Mouse (Mus musculus) liver, embryonic 14.5 days (tissue): Measurements from ENCODE around the gene Eml3. TPM values are rescaled to one million over a fixed set of nuclear protein-coding genes. Genes with fewer than 3 reads are reported as not detected.

Source experiments
- ATAC-seq: fragments of 200-750 bp; cut with Nextera tagmentation; 2 replicates; pipeline ENCODE4 v1.8.0; 2017; ENCODE audit warnings: moderate number of reproducible peaks, mild to moderate bottlenecking, moderate library complexity; ENCODE audit not compliant: insufficient read depth
- DNase-seq, 3 experiments: peaks; one replicate each; pipeline ENCODE4 v3.0.0-alpha.2; 2012 to 2013; ENCODE audit warnings: low read depth in 3 of 3, low spot score in 3 of 3
- H3K27ac ChIP-seq: fragments of 300-500 bp; sonication (generic); 2 replicates; pipeline ENCODE4 v1.5.1; 2014; ENCODE audit warnings: moderate library complexity, mild to moderate bottlenecking, control low read depth, inconsistent platforms
- H3K27me3 ChIP-seq: fragments of 300-500 bp; sonication (generic); 2 replicates; pipeline ENCODE4 v1.6.1; 2014; ENCODE audit warnings: mild to moderate bottlenecking, low read length, moderate library complexity; ENCODE audit not compliant: control insufficient read depth, insufficient read depth
- H3K36me3 ChIP-seq: fragments of 300-500 bp; sonication (generic); replicated peaks from 2 replicates; pipeline ENCODE4 v1.6.1; 2014; ENCODE audit warnings: low read depth; ENCODE audit not compliant: control insufficient read depth, insufficient read depth
- H3K4me1 ChIP-seq, 2 experiments: fragments of 200-500 bp in 1 of 2; fragments of 300-500 bp in 1 of 2; sonication (generic) in 1 of 2; replicated peaks; 2 replicates each; pipeline ENCODE4 v1.6.1; 2012 to 2014; ENCODE audit warnings: antibody characterized with exemption in 1 of 2, inconsistent platforms in 1 of 2, low read length in 1 of 2; ENCODE audit not compliant: control insufficient read depth in 2 of 2, insufficient read depth in 2 of 2
- H3K4me2 ChIP-seq: fragments of 300-500 bp; sonication (generic); 2 replicates; pipeline ENCODE4 v1.6.1; 2014; ENCODE audit warnings: low read depth, mild to moderate bottlenecking, control low read depth, moderate library complexity
- H3K4me3 ChIP-seq, 2 experiments: fragments of 200-500 bp in 1 of 2; fragments of 300-500 bp in 1 of 2; sonication (generic) in 1 of 2; 2 replicates each; pipeline ENCODE4 v1.5.1; 2012 to 2014; ENCODE audit warnings: low read depth in 2 of 2, low read length in 2 of 2, mild to moderate bottlenecking in 2 of 2, control low read depth in 1 of 2, inconsistent platforms in 1 of 2, moderate library complexity in 1 of 2; ENCODE audit not compliant: insufficient read depth in 1 of 2
- H3K9ac ChIP-seq: fragments of 300-500 bp; sonication (generic); replicated peaks from 2 replicates; pipeline ENCODE4 v1.6.1; 2014; ENCODE audit warnings: mild to moderate bottlenecking, control low read depth, moderate library complexity
- H3K9me3 ChIP-seq: fragments of 300-500 bp; sonication (generic); 2 replicates; pipeline ENCODE4 v1.6.1; 2016; ENCODE audit warnings: low read length, mixed read lengths; ENCODE audit not compliant: control insufficient read depth
- CTCF ChIP-seq: IDR thresholded peaks from 2 replicates; pipeline ENCODE4 v1.5.1; 2016; ENCODE audit warnings: antibody characterized with exemption, low read depth, control low read depth
- EP300 ChIP-seq: IDR thresholded peaks from 2 replicates; pipeline ENCODE4 v1.6.1; 2016; ENCODE audit warnings: antibody characterized with exemption, low read depth
- WGBS: fragments of 180-500 bp; shearing (Covaris S2); extraction: QIAGEN DNeasy Blood & Tissue Kit; methylation state at CpG from one replicate; pipeline ENCODE4 v1.1.7; 2014; ENCODE audit not compliant: insufficient replicate concordance; 5-methylcytosine and 5-hydroxymethylcytosine counted together
- polyA plus RNA-seq, 2 experiments: library from polyadenylated mRNA; depleted of rRNA in 1 of 2; stranded (reverse) in 1 of 2; unstranded in 1 of 2; fragments of >200 nt; fragmentation: Nextera tagmentation in 1 of 2; extraction: Ambion mirVana in 1 of 2; gene quantifications; 2 replicates each; pipeline versions ENCODE4 v1.2.1 to v1.2.3; 2012 to 2014

The Eml3 gene
- polyA plus RNA-seq, 2 experiments, result 5.6 to 11.0 TPM

- no peak for TF ChIP-seq EP300
- no peak for TF ChIP-seq CTCF
- WGBS, result 62% methylated on average over 5 of the region's 5 CpGs
- Histone ChIP-seq H3K9me3 (no peaks in the 10 kb centered on the region), H3K4me1 (peaks cover 0 to 20% of the 10 kb centered on the region in 2 experiments; a peak in 2 of 4 replicates), H3K36me3 (no peaks in the 10 kb centered on the region), H3K4me3 (no peak overlapping the region), H3K9ac (no peak overlapping the region), H3K27ac (no peak overlapping the region), H3K27me3 (peaks cover 29% of the 10 kb centered on the region), H3K4me2 (no peak overlapping the region)
- ATAC-seq, result no peak
- no peak for DNase-seq
These were observed 56.5 kb downstream of the Eml3 start for GRCm38 (mm10) chr19:8985891-8986290.

- no peak overlapping the region for H3K27ac ChIP-seq
- H3K36me3 ChIP-seq, result no peaks in the 10 kb centered on the region
- ATAC-seq, result no peak
- TF ChIP-seq EP300, result no peak
- TF ChIP-seq CTCF, result no peak
- no peaks in the 10 kb centered on the region for H3K9me3 ChIP-seq
- no peak overlapping the region for H3K4me3 ChIP-seq
- WGBS, result 56% methylated on average over 2 of the region's 2 CpGs
- H3K27me3 ChIP-seq, result peaks cover 29% of the 10 kb centered on the region
- no peak overlapping the region for H3K4me2 ChIP-seq
- no peak for DNase-seq
- H3K4me1 ChIP-seq, result peaks cover 0 to 14% of the 10 kb centered on the region in 2 experiments; a peak in 3 of 4 replicates
- H3K9ac ChIP-seq, result no peak overlapping the region
These were observed 58.5 kb downstream of the Eml3 start for GRCm38 (mm10) chr19:8987816-8988215.

- H3K27me3 ChIP-seq, result peaks cover 29% of the 10 kb centered on the region
- TF ChIP-seq CTCF (no peak), EP300 (no peak)
- ATAC-seq (no peak), DNase-seq (no peak)
- peak overlapping the region; percentile 73 for H3K4me2 ChIP-seq
- no peak overlapping the region for H3K9ac ChIP-seq
- peak overlapping the region; percentile 7 to 57; a peak in 1 of 4 replicates for H3K4me3 ChIP-seq
- H3K4me1 ChIP-seq, result peaks cover 0 to 10% of the 10 kb centered on the region in 2 experiments; a peak in 3 of 4 replicates
- H3K36me3 ChIP-seq, result no peaks in the 10 kb centered on the region
- 34% methylated on average over 15 of the region's 15 CpGs for WGBS
- H3K9me3 ChIP-seq, result no peaks in the 10 kb centered on the region
- H3K27ac ChIP-seq, result no peak overlapping the region
These were observed 59.2 kb downstream of the Eml3 start for GRCm38 (mm10) chr19:8988346-8989065.

- peaks cover 0 to 10% of the 10 kb centered on the region in 2 experiments; a peak in 3 of 4 replicates for H3K4me1 ChIP-seq
- ATAC-seq (peak; percentile 65), DNase-seq (no peak)
- H3K36me3 ChIP-seq, result no peaks in the 10 kb centered on the region
- peak within 1 kb of the TSS; percentile 73 for H3K4me2 ChIP-seq
- peaks cover 29% of the 10 kb centered on the region for H3K27me3 ChIP-seq
- peak within 1 kb of the TSS; percentile 45 for H3K9ac ChIP-seq
- H3K9me3 ChIP-seq, result no peaks in the 10 kb centered on the region
- no peak within 1 kb of the TSS for H3K27ac ChIP-seq
- H3K4me3 ChIP-seq, result peak within 1 kb of the TSS; percentile 39 to 57
- WGBS, result under 1% methylated on average over 42 of the region's 42 CpGs
- TF ChIP-seq EP300, result no peak
- no peak for TF ChIP-seq CTCF
These were observed 59.8 kb downstream of the Eml3 start, which contains the start of gene Ahnak for GRCm38 (mm10) chr19:8989066-8989566. TSS of gene Ahnak (plus strand) at chr19:8989284.

- ATAC-seq, result 0 out of 2 replicates have a peak, but pooled peaks have one; percentile 13
- H3K36me3 ChIP-seq, result no peaks in the 10 kb centered on the region
- TF ChIP-seq CTCF (peak; percentile 32; the same call in 1 of the 2 replicates), EP300 (no peak)
- H3K4me1 ChIP-seq, result peaks cover 0 to 8% of the 10 kb centered on the region in 2 experiments; a peak in 3 of 4 replicates
- H3K9me3 ChIP-seq, result no peaks in the 10 kb centered on the region
- H3K4me2 ChIP-seq, result peak overlapping the region; percentile 73
- H3K27me3 ChIP-seq, result peaks cover 29% of the 10 kb centered on the region
- WGBS, result under 1% methylated on average over 53 of the region's 53 CpGs
- peak overlapping the region; percentile 45 for H3K9ac ChIP-seq
- H3K27ac ChIP-seq, result no peak overlapping the region
- peak overlapping the region; percentile 49 to 57 for H3K4me3 ChIP-seq
- DNase-seq, result no peak
These were observed 60.4 kb downstream of the Eml3 start for GRCm38 (mm10) chr19:8989567-8990431.
